Mouse (Mus musculus): ENCODE data around the gene Rgr.

Gene Rgr

GRCm38 (mm10) chr14:37048914-37049410, at the start of gene Rgr:
TSS of gene Rgr (minus strand) at chr14:37048964.
- no peak for DNase-seq (ENCODE audit: low spot score)

GRCm38 (mm10) chr14:37097956-37098530, 49.3 kb upstream of the Rgr start, which contains the start of gene Cdhr1:
TSS of gene Cdhr1 (minus strand) at chr14:37098347.
- no peak for DNase-seq (ENCODE audit: low spot score)

GRCm38 (mm10) chr14:37095556-37095955, 46.8 kb upstream of the Rgr start:
- no peak for DNase-seq (ENCODE audit: low spot score)

- DNase-seq (ENCODE audit: low spot score), result no peak
Measured at GRCm38 (mm10) chr14:37094436-37094835, 45.7 kb upstream of the Rgr start.

- no peak for DNase-seq (ENCODE audit: low spot score)
Measured at GRCm38 (mm10) chr14:37083755-37084154, 35.0 kb upstream of the Rgr start.

- DNase-seq (ENCODE audit: low spot score), result no peak
Measured at GRCm38 (mm10) chr14:37080724-37081123, 32.0 kb upstream of the Rgr start.

- peak; percentile 3 for DNase-seq (ENCODE audit: low spot score)
Measured at GRCm38 (mm10) chr14:37068516-37068915, 19.8 kb upstream of the Rgr start.

- no peak for DNase-seq (ENCODE audit: low spot score)
Measured at GRCm38 (mm10) chr14:37067629-37068028, 18.9 kb upstream of the Rgr start, which contains the start of gene Lrit2. TSS of gene Lrit2 (plus strand) at chr14:37067929.

GRCm38 (mm10) chr14:37066636-37067035, 17.9 kb upstream of the Rgr start:
- no peak for DNase-seq (ENCODE audit: low spot score)

- no peak for DNase-seq (ENCODE audit: low spot score)
Measured at GRCm38 (mm10) chr14:37064849-37065248, 16.1 kb upstream of the Rgr start.

GRCm38 (mm10) chr14:37034432-37034831, 14.3 kb downstream of the Rgr start:
- DNase-seq (ENCODE audit: low spot score), result no peak

GRCm38 (mm10) chr14:37033241-37033640, 15.5 kb downstream of the Rgr start:
- DNase-seq (ENCODE audit: low spot score), result peak; percentile 59

- DNase-seq (ENCODE audit: low spot score), result no peak
Measured at GRCm38 (mm10) chr14:37032481-37033104, 16.2 kb downstream of the Rgr start.

GRCm38 (mm10) chr14:37028555-37028954, 20.2 kb downstream of the Rgr start:
- no peak for DNase-seq (ENCODE audit: low spot score)

GRCm38 (mm10) chr14:37027951-37028350, 20.8 kb downstream of the Rgr start:
- DNase-seq (ENCODE audit: low spot score), result no peak

- DNase-seq (ENCODE audit: low spot score), result no peak
Measured at GRCm38 (mm10) chr14:37027248-37027933, 21.4 kb downstream of the Rgr start.

- DNase-seq (ENCODE audit: low spot score), result no peak
Measured at GRCm38 (mm10) chr14:37015894-37016293, 32.9 kb downstream of the Rgr start.

- DNase-seq (ENCODE audit: low spot score), result no peak
Measured at GRCm38 (mm10) chr14:37013644-37014043, 35.1 kb downstream of the Rgr start.

- no peak for DNase-seq (ENCODE audit: low spot score)
Measured at GRCm38 (mm10) chr14:37009686-37010085, 39.1 kb downstream of the Rgr start.

GRCm38 (mm10) chr14:37006489-37006888, 42.3 kb downstream of the Rgr start:
- no peak for DNase-seq (ENCODE audit: low spot score)

- no peak for DNase-seq (ENCODE audit: low spot score)
Measured at GRCm38 (mm10) chr14:37005865-37006264, 42.9 kb downstream of the Rgr start.

GRCm38 (mm10) chr14:37003431-37004095, 45.2 kb downstream of the Rgr start:
- no peak for DNase-seq (ENCODE audit: low spot score)

GRCm38 (mm10) chr14:37002852-37003251, 45.9 kb downstream of the Rgr start:
- no peak for DNase-seq (ENCODE audit: low spot score)
